Mouse (Mus musculus) lung, postnatal 0 days (tissue): ENCODE measurements at regions not wholly inside any gene's neighbourhood (a gene's known extent, or its start where the extent isn't known, plus 50 kb on each side); places are given as distances from the start of the nearest gene placed in this dataset.

Source experiments
- ATAC-seq: fragments of 200-750 bp; cut with Nextera tagmentation; 2 replicates; pipeline ENCODE4 v1.8.0; 2017; ENCODE audit warnings: moderate library complexity
- DNase-seq: peaks from one replicate; pipeline ENCODE4 v3.0.0-alpha.2; 2016; ENCODE audit warnings: low spot score
- H3K27ac ChIP-seq: fragments of 300-500 bp; sonication (generic); 2 replicates; pipeline ENCODE4 v1.5.1; 2014; ENCODE audit warnings: antibody characterized with exemption, mild to moderate bottlenecking, low read length, mixed read lengths
- H3K27me3 ChIP-seq: fragments of 300-500 bp; sonication (generic); replicated peaks from 2 replicates; pipeline ENCODE4 v1.6.1; 2014; ENCODE audit warnings: low read length, mixed read lengths; ENCODE audit not compliant: insufficient read depth
- H3K36me3 ChIP-seq: fragments of 300-500 bp; sonication (generic); 2 replicates; pipeline ENCODE4 v1.6.1; 2014; ENCODE audit warnings: low read length, mixed read lengths; ENCODE audit not compliant: insufficient read depth
- H3K4me1 ChIP-seq: fragments of 300-500 bp; sonication (generic); 2 replicates; pipeline ENCODE4 v1.6.1; 2014; ENCODE audit warnings: antibody characterized with exemption, low read depth, low read length, mixed read lengths; ENCODE audit not compliant: insufficient read depth
- H3K4me2 ChIP-seq: fragments of 300-500 bp; sonication (generic); replicated peaks from 2 replicates; pipeline ENCODE4 v1.6.1; 2014; ENCODE audit warnings: low read depth, mild to moderate bottlenecking, low read length, moderate library complexity, mixed read lengths
- H3K4me3 ChIP-seq: fragments of 300-500 bp; sonication (generic); 2 replicates; pipeline ENCODE4 v1.5.1; 2014; ENCODE audit warnings: low read depth, low read length
- H3K9ac ChIP-seq: fragments of 300-500 bp; sonication (generic); replicated peaks from 2 replicates; pipeline ENCODE4 v1.6.1; 2014; ENCODE audit warnings: low read depth, mild to moderate bottlenecking
- H3K9me3 ChIP-seq: fragments of 300-500 bp; sonication (generic); 2 replicates; pipeline ENCODE4 v1.6.1; 2016; ENCODE audit warnings: low read length, mixed read lengths
- CTCF ChIP-seq: IDR thresholded peaks from 2 replicates; pipeline ENCODE4 v1.5.1; 2016; ENCODE audit warnings: antibody characterized with exemption, mild to moderate bottlenecking
- EP300 ChIP-seq: IDR thresholded peaks from 2 replicates; pipeline ENCODE4 v1.6.1; 2016; ENCODE audit warnings: antibody characterized with exemption, mild to moderate bottlenecking, control low read depth
- WGBS: fragments of 180-500 bp; shearing (Covaris S2); extraction: QIAGEN DNeasy Blood & Tissue Kit; methylation state at CpG from one replicate; pipeline ENCODE4 v1.1.7; 2014; 5-methylcytosine and 5-hydroxymethylcytosine counted together

- Histone ChIP-seq H3K4me3 (no peak overlapping the region), H3K9me3 (no peaks in the 10 kb centered on the region), H3K36me3 (no peaks in the 10 kb centered on the region), H3K9ac (no peak overlapping the region), H3K4me2 (no peak overlapping the region), H3K4me1 (no peaks in the 10 kb centered on the region), H3K27ac (no peak overlapping the region), H3K27me3 (no peaks in the 10 kb centered on the region)
- ATAC-seq (no peak), DNase-seq (no peak)
- WGBS: 33% methylated on average over 3 of the region's 3 CpGs
- no peak for TF ChIP-seq EP300
- TF ChIP-seq CTCF: no peak
These were observed 454.5 kb downstream of the 1810013L24Rik start for GRCm38 (mm10) chr16:9284423-9284822.

GRCm38 (mm10) chr16:9285921-9286320 lies 456.0 kb downstream of the 1810013L24Rik start:
- no peak overlapping the region for H3K9ac ChIP-seq
- no peaks in the 10 kb centered on the region for H3K27me3 ChIP-seq
- no peaks in the 10 kb centered on the region for H3K4me1 ChIP-seq
- no peak overlapping the region for H3K27ac ChIP-seq
- no peaks in the 10 kb centered on the region for H3K36me3 ChIP-seq
- no peak overlapping the region for H3K4me3 ChIP-seq
- WGBS: 84% methylated on average over 1 of the region's 1 CpGs
- DNase-seq: no peak
- ATAC-seq: no peak
- H3K4me2 ChIP-seq: no peak overlapping the region
- no peaks in the 10 kb centered on the region for H3K9me3 ChIP-seq
- no peak for TF ChIP-seq CTCF
- TF ChIP-seq EP300: no peak

GRCm38 (mm10) chr16:9287557-9287956 lies 457.7 kb downstream of the 1810013L24Rik start:
- DNase-seq (no peak), ATAC-seq (no peak)
- no peak overlapping the region for H3K4me3 ChIP-seq
- H3K27me3 ChIP-seq: no peaks in the 10 kb centered on the region
- H3K9ac ChIP-seq: no peak overlapping the region
- H3K9me3 ChIP-seq: no peaks in the 10 kb centered on the region
- no peaks in the 10 kb centered on the region for H3K36me3 ChIP-seq
- TF ChIP-seq EP300 (no peak), CTCF (no peak)
- no peak overlapping the region for H3K27ac ChIP-seq
- H3K4me1 ChIP-seq: no peaks in the 10 kb centered on the region
- WGBS: 73% methylated on average over 6 of the region's 6 CpGs
- no peak overlapping the region for H3K4me2 ChIP-seq

DNA sequence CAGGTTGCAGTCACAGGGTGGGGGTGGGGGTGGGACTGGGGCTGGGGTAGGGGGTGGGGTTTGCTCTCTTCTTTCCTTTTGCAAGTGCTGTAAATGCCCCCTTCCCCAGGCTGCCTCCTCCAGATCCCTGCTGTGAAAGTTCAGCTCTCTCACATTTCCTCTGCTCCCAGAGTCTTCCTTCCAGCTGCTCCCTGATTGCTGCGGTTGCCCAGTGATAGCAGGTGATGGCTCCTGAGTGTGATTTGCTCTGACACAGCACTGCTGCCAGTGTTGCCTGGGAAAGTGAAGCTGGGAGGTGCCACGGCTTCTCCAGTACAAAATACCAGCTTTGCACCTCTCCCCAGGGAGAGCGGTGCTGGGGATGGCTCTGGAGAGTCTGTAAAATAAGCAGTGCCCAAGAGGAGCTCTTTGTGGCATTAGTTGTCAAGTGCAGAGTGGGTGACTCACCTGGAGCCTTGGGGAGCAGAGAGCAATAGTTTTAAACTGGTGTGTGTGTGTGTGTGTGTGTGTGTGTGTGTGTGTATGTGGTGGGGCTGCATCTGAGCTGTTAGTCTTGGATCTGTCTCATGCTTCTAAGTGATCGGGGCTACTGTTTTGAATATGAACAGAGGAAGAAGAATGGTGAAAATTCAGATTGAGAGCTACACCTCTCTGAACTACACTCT lies 461.6 kb downstream of the 1810013L24Rik start:
- WGBS: 50% methylated on average over 4 of the region's 4 CpGs
- Histone ChIP-seq H3K4me2 (no peak overlapping the region), H3K27ac (no peak overlapping the region), H3K27me3 (no peaks in the 10 kb centered on the region), H3K4me3 (no peak overlapping the region), H3K4me1 (no peaks in the 10 kb centered on the region), H3K36me3 (no peaks in the 10 kb centered on the region), H3K9me3 (no peaks in the 10 kb centered on the region), H3K9ac (no peak overlapping the region)
- no peak for ATAC-seq
- TF ChIP-seq EP300 (no peak), CTCF (no peak)
- no peak for DNase-seq

GRCm38 (mm10) chr16:9303134-9303533 lies 473.2 kb downstream of the 1810013L24Rik start:
- H3K4me3 ChIP-seq: no peak overlapping the region
- H3K4me1 ChIP-seq: no peaks in the 10 kb centered on the region
- no peak for ATAC-seq
- H3K4me2 ChIP-seq: no peak overlapping the region
- no peak overlapping the region for H3K27ac ChIP-seq
- no peak overlapping the region for H3K9ac ChIP-seq
- no peaks in the 10 kb centered on the region for H3K27me3 ChIP-seq
- WGBS: 73% methylated on average over 4 of the region's 4 CpGs
- no peaks in the 10 kb centered on the region for H3K36me3 ChIP-seq
- H3K9me3 ChIP-seq: no peaks in the 10 kb centered on the region
- no peak for TF ChIP-seq CTCF
- no peak for TF ChIP-seq EP300
- no peak for DNase-seq

- 77% methylated on average over 1 of the region's 1 CpGs for WGBS
- Histone ChIP-seq H3K4me2 (no peak overlapping the region), H3K9me3 (no peaks in the 10 kb centered on the region), H3K36me3 (no peaks in the 10 kb centered on the region), H3K9ac (no peak overlapping the region), H3K27me3 (no peaks in the 10 kb centered on the region), H3K4me1 (no peaks in the 10 kb centered on the region), H3K4me3 (no peak overlapping the region), H3K27ac (no peak overlapping the region)
- no peak for ATAC-seq
- DNase-seq: no peak
- no peak for TF ChIP-seq EP300
- TF ChIP-seq CTCF: no peak
These were observed 474.2 kb downstream of the 1810013L24Rik start for GRCm38 (mm10) chr16:9304079-9304478.

DNA sequence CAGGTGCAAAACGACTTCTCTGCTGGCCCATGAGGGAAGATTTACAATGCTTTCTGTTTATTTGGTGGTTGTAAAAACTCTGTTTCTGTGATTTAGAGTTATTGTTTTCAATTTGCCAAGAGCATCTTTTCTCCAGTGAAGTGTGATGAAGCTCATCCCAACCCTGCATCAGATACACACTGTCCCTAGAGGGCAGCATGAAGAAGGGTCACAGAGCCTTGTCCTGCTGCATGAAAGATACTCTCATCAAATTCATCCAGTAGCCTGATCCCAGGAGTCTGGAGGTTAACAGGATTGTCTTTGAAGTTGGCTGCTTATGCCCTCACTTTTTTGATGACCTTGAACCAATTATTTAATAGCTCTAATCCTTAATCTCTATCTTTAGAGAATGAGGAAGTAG lies 480.8 kb downstream of the 1810013L24Rik start:
- Histone ChIP-seq H3K27me3 (no peaks in the 10 kb centered on the region), H3K4me1 (no peaks in the 10 kb centered on the region), H3K36me3 (no peaks in the 10 kb centered on the region), H3K9ac (no peak overlapping the region), H3K4me2 (no peak overlapping the region), H3K4me3 (no peak overlapping the region), H3K27ac (no peak overlapping the region), H3K9me3 (no peaks in the 10 kb centered on the region)
- no peak for ATAC-seq
- WGBS: 20% methylated on average over 1 of the region's 1 CpGs
- no peak for DNase-seq
- TF ChIP-seq CTCF (peak; percentile 33), EP300 (no peak)
